Mouse (Mus musculus) MEL-GATA-1-ER (cell line): ENCODE measurements around the gene Hgd.
"Not testable (repeated sequence)": the region's sequence is repeated elsewhere in the genome, so short reads cannot be mapped to it uniquely, and the experiment has no call there.

Experiments
- DNase-seq: peaks from one replicate; pipeline ENCODE4 v3.0.0-alpha.2; 2012; ENCODE audit warnings: low read depth; ENCODE audit errors: extremely low read depth

The Hgd gene

DNA sequence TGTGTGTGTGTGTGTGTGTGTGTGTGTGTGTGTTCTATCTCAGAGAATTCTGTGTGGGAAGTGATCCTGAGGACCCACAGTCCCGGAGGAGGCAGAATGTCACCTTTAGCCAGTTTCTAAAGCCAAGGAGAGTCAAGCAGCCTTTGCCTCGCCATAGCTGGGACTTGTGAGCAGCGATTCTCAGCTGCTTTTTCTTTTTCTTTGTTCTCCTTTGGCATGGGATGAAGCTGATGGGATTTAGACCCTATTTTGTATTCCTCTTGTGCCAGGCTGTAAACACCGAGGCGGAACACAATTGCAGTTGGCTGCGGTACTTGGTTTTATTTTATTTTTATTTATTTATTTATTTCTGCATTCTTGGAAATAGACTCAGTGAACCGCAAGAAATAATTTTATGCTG lies 49.1 kb downstream of the Hgd start:
- DNase-seq, result no peak

- peak; percentile 74 for DNase-seq
Observed at GRCm38 (mm10) chr16:37634578-37634977, 54.6 kb downstream of the Hgd start.

DNA sequence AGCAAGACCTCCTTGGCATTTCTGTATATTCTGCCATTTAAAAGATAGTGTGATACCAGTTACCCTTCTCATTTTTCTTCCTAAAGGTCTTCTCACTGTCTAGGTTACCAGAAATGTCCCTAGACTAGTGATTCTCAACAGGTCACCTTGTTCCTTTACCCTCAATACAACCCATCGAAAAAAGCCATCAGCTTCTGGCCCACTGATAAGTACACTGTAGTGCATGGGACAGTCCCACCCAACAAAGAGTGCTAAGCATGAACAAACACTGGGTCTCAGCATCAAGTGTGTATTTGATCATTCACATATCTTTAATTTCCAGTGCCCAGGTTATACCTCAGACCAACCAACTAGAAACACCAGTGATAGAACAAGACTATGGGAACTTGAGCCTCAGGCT lies 55.1 kb downstream of the Hgd start:
- no peak for DNase-seq

GRCm38 (mm10) chr16:37636107-37636506 lies 56.2 kb downstream of the Hgd start:
- DNase-seq, result no peak

GRCm38 (mm10) chr16:37637802-37638201 lies 57.8 kb downstream of the Hgd start:
- DNase-seq, result peak; percentile 54

DNA sequence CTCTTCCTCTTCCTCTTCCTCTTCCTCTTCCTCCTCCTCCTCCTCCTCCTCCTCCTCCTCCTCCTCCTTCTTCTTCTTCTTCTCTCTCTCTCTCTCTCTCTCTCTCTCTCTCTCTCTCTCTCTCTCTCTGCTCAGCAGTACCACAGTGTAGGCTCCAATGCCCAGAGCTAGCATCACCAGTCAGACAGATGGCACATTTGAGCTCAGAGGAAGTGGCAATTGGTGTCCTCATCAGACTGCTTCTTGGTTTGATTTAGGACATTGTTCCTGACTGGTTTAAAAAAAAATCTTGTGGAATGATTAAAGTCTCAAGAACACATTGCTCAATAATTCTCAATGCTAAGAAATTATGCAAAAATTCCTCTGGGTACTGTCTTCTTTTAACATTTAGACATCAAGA lies 60.6 kb downstream of the Hgd start:
- DNase-seq, result not testable (repeated sequence)

- no peak for DNase-seq
Observed at GRCm38 (mm10) chr16:37644486-37644885, 64.5 kb downstream of the Hgd start.

GRCm38 (mm10) chr16:37645211-37645610 lies 65.3 kb downstream of the Hgd start:
- no peak for DNase-seq

DNA sequence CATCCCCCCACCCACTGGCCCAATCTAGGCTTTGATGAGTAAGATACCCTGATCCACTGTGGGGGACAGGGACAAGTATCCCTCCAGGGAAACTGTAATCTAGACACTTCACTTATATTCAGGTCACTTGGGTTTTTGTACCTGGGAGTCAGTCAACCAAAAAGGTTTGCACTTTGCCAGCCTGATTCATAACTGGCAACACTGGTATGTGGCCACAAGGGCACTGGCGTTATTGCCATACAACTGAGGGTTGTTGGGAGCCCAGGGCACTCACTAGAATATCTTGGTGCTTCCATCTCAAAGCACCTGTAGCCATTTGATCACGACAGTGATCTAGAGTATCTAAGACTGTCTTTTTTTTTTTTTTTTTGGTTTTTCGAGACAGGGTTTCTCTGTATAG lies 65.8 kb downstream of the Hgd start:
- no peak for DNase-seq

DNA sequence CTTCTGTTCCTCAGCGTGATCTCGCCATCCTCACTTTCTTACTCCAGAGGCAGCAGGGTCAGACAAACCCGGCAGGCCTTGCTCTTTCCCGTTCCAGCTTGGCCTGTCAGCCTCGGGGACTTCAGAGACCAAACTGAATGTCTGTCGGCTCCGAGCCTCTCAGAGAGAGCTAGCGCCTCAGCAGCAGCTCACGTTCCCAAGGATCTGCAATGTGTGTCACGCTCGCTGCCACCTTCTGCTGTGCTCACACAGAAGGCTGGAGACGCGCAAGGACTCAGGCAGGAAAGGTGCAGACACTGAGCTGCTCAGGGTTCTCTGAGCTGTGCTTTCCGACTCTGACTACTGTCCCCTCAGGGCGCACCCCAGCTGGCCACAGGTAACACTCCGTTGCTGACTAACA lies 67.1 kb downstream of the Hgd start:
- DNase-seq, result no peak

- DNase-seq, result no peak
Observed at GRCm38 (mm10) chr16:37647936-37648335, 68.0 kb downstream of the Hgd start.

DNA sequence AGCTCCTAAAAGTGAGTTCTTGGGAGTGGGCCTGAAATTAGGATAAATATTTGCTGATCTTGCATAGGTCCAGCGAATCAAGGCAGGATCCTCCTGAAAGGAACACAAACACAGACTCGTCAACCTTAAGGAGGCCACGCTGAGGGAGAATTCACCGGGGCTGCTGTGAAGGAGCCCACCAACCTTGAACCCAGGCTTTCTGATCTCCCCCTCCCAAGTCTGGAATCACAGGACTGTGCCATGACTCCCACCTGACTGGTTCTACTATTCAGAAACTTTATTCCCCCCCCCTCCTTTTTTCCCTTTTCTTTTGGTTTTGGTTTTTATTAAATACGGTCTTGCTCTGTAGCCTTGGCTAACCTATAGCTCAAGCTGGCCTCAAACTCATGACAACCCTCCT lies 69.1 kb downstream of the Hgd start:
- DNase-seq, result no peak

- no peak for DNase-seq
Observed at GRCm38 (mm10) chr16:37651467-37651866, 71.5 kb downstream of the Hgd start.

- no peak for DNase-seq
Observed at GRCm38 (mm10) chr16:37652654-37653053, 72.7 kb downstream of the Hgd start.

- no peak for DNase-seq
Observed at GRCm38 (mm10) chr16:37653058-37653457, 73.1 kb downstream of the Hgd start.

DNA sequence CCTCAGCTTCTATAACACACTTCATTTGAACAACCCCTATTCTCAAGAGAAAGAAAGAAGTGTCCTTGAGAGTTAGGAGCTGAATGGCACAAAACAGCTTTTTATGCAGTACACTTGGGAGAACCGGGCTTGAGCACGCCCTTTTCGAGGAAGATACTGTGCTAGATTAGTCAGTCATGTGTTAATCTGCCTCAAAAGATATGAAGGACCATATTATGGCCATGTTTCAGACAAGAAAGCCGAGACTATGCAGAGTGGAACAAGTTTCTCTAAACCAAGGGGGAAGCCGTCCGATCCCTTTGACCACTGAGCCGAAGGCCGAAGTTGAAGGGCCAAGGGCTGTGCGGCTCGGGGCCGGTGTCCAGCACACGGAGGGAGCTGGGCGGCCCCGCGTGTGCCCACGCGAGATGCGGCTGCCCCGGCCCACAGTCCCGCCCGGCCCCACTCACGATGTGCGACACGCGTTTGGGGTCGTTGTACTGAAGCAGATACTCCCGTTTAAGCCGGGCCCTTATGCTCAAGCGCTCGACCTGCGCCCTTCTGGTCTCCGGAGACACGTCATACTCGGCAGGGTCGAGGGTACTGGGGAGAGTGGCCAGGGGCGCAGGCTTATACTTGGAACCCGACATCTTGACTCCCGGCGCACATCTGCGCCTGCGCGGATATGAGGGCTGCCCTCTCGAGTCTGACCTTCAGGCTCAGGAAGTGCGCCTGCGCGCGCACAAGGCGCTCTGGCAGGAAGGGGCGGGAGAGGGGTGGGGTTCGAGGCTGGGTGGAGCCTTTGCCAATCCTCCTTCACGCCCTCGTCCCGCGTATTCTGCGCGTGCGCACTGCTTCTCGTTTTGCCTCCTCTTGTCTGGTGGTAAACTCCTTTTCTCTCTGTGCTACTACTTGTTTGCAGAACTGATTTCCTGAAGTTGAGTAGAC lies 74.0 kb downstream of the Hgd start, which contains the start of gene Ndufb4:
TSS of gene Ndufb4 (minus strand) at position 723 of the 927 bp plus-strand sequence.
- peak; percentile 90 for DNase-seq

GRCm38 (mm10) chr16:37654831-37655455 lies 75.0 kb downstream of the Hgd start:
- no peak for DNase-seq

DNA sequence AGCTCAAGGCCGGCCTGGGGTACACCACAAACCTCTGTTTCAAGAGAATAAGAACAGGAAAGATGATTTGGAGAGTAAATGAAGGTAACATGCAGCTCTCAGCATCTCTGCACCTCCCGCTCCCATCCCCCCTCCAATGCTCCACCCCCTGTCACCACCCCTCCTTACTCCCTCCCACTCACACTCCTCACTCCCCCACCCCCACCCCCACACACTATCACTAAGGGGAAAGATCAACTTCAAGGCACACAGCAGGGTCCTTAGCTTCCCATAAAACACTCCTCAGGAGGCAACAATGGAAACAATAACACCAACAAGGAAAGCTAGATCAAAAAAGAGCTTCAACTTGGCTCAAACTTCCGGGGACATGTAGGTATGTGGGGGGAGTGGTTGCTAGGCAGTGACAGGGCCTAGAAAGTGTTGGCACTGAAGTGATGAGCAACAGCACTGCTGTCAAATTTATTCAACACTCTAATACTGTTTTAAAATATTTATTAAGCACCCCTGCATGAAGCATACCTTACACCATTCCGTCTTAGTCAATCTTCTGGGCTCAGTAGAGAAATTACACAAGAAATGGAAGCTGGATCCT lies 75.9 kb downstream of the Hgd start:
- no peak for DNase-seq

GRCm38 (mm10) chr16:37656796-37657195 lies 76.8 kb downstream of the Hgd start:
- DNase-seq, result no peak

GRCm38 (mm10) chr16:37663643-37664459 lies 83.9 kb downstream of the Hgd start:
- DNase-seq, result no peak

DNA sequence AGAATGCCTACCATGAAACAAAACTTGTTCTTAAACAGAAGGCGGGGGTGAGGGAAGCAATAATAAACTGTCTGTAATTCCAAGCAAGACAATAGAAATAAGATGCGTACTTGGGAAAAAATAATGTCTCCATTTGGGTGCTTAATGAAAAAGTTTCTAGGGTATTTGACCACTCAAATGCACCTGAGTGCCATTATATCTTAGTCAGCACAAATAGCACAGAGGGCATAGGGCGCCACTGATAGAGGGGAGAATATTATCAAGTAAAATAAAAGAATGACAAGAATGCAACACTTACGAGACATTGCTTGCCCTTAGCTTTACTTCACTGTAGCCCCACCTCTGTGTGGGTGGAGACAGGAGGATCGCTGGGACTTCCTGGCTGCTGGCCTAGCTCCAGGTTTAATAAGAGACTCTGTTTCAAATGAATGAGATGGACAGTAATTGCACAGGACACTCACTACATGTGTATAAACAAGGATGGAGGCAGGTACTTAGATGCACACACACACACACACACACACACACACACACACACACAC lies 85.5 kb downstream of the Hgd start:
- DNase-seq, result no peak
